Mouse (Mus musculus): ENCODE measurements around the gene Pmm2.

Gene Pmm2

GRCm38 (mm10) chr16:8637217-8638051 lies at the start of gene Pmm2, which contains the start of gene Tmem186:
TSS of gene Pmm2 (plus strand) at chr16:8637674.
TSS of gene Tmem186 (minus strand) at chr16:8637712.
- DNase-seq = peak; percentile 91

- DNase-seq = no peak
Measured at GRCm38 (mm10) chr16:8595411-8595810, 42.1 kb upstream of the Pmm2 start.

DNA sequence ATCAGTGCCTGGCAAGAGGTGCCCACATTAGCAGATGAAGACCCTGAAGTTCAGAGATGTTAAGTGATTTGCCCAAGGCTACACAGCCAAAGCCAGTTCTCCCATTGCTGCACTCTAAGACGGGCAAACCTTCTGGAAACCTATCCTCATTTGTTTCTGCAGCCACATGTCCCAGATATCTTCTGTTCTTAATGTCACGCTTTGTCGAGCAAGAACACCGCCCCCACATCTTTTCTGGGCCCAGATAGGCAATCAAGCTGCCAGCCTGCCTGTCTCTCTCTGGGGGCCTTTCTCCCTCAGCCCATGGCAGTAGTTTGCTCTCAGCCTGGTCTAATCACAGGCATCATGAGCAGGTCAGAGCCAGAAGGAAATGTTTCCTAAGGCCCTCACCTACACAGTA lies 41.1 kb upstream of the Pmm2 start:
- no peak for DNase-seq

GRCm38 (mm10) chr16:8597516-8597915 lies 40.0 kb upstream of the Pmm2 start:
- no peak for DNase-seq

DNA sequence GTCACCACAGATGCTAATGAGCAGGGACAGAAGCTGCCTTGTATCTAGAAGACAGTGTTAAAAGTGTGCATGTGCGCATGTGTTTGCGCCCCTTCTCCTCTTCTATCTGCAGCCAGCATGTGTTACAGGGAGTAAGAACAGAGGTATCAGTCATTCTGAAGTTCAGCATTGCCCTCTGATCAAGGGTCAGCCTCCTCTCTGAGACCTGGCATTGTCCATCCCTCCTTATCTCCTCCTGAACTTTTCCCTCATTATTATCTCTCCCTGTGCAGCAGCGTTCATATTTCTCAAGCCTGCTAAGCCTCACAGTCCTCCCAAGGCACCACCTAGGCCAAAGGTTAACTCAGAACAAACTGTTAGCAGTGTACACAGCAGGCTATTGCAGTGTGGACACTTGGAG lies 33.7 kb upstream of the Pmm2 start:
- no peak for DNase-seq

DNA sequence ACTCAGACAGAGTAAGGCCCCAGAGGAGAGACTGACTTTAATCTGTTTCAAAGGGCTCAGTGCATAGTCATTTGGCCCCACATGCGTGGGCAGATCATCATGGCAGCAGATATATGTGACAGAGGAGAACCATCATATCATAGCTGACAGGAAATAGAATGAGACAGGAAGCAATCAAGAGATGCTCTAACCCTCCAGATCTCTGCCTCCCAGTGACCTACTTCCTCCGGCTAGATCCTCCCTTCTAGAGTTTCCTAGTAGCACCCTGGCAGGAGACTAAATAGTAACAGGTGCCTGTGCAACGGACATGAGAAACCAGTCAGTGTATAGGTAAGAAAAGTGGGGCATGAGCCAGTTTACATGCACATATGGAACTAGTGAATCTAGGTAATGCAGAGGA lies 27.1 kb upstream of the Pmm2 start:
- no peak for DNase-seq

GRCm38 (mm10) chr16:8612214-8613005 lies 25.1 kb upstream of the Pmm2 start:
- no peak for DNase-seq

DNA sequence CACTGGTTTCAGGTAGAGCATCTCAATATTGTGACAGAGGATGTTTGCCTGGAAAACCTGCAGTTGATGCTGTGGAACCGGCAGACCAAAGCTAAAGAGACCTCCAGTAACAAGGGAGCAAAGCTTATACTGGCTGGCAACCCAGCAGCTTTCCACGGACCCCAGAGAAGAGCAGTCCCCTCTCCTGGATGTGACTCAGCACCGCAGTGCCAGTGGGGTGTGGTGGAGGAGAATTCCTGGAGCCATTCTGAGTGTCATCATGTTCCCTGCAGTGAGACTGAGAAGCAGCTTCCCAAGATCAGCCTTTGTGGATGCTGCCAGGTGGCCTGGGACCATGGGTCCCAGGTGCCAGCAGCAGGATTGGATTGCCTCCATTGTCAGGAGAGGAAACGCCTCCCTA lies 24.4 kb upstream of the Pmm2 start:
- DNase-seq = no peak

- DNase-seq = no peak
Measured at GRCm38 (mm10) chr16:8613447-8613846, 24.0 kb upstream of the Pmm2 start.

DNA sequence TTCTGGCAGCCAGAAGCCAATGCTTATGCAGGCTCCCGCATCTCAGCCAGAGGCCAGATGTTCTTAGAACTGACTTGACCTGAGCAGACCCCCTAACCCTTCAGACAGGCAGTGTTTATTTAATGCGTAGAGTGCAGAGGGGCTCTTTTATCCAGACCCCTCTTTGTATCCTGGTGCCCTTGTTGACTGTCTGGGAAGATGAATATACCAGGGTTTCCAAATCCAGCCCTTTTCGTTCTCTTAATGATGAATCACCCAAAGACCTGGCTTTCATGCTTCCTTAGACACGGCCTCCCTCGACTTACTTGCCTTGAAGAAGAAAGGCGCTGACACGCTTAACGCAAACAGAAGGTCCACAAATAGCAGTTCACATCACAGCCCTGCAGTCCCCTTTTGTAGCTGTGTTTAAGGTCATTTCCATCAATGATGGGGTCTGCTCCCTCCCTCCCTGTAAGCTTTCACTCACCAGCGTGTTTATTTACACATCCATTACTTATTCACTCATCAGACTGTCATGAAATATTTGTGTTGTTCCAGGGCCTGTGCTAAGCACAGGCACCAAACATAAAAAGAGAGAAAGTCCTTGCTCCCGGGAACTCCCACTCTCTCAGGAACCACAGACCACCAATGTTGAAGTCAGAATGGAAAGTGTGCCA lies 17.7 kb upstream of the Pmm2 start:
- DNase-seq = no peak

DNA sequence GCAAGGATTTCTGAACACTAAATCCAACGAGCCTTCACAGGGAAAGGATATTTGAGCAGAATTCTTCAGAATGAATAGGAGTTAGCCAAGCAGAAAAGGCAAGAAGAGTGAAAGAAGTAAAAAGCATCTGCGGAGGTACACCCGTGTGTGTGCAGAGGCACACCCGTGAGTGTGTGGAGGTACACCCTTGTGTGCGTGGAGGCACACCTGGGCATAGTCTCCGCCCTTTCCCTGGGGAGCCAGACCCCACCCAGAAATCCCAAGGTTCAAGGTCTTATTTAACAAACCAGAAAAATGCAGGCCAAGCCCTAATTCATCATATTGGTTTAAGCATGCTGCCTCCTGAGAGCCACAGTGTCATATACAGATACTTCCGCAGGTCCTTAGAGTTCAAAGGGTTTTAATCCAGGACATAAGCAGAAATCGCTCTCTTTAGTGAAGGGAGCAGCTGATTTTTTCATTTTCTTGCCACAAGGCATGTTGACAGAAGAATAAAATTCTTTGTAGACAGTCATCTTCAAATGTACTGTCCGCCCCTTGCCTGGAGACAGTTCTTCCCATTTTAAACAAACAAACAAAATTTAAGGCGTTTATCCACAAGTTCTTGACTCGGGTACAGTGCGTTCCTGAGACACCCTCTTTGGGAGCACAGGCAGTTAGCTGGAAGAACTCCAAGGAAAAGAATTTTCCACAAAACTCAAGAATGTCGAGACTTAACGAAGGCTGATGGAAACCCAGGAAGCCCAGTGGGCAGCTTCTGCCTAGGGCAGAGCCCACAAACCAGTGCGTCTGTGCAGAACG lies 17.0 kb upstream of the Pmm2 start:
- DNase-seq = peak; percentile 17

DNA sequence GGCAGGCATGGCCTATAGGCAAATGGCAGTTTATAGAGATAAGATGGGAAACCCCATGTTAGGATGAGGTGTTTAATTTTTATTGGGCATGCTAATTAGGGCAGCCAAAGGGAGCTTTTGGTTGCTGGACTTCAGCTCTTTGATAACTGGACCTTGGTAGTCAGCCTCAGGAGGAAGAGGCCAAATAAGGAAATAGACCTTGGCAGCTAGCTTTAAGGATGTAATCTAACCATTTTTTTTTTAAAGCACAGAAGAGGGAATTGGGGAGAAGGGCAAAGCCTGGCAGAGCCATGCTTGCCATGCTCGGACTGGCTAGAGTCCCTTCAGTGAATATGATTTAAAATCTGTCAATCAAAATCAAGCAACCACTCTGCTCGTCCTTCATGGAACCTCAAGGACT lies 7.1 kb upstream of the Pmm2 start:
- DNase-seq = no peak

DNA sequence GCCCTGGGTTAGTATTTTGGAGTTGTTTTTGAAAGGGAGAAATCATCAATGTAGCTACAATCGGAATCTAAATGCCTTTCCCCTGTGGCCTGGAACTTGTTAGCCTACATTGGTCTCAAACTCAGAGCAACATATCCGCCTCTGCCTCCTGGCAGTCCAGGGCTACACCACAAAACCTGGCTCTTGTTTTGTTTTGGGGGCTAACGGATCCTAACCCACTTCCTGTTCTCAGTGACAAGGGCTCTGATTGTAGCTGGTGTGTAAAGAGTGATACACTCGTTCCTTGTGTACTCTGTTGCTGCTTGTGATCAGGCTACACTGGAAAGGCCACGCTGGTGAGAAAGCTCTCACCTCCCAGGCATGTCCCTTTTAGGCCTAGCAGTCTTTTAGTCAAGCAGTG lies 6.0 kb upstream of the Pmm2 start:
- DNase-seq = no peak

GRCm38 (mm10) chr16:8636867-8637216 lies 632 bp upstream of the Pmm2 start:
- DNase-seq = no peak

DNA sequence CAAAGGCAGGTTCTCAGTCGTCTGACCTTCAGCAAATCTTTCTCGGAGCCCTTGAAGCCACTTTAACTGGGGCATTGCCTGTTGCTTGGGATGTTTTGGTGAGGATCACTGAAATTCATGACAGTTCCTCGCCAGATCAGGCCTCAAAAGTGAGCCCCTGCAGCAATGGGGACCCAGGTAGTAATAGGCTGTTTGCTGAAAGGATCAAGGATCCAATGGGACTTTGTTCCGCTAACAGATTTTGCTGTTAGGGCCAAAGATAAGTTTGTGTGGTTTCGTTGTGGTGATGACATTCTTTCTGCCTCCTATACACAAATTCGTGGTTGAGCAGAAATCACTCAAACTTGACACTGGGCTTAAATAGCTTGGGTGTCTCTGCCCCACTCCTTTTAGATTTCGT lies 657 bp downstream of the Pmm2 start:
- no peak for DNase-seq

GRCm38 (mm10) chr16:8639466-8640191 lies 2.2 kb downstream of the Pmm2 start:
- DNase-seq = peak; percentile 11

GRCm38 (mm10) chr16:8643855-8644254 lies 6.4 kb downstream of the Pmm2 start:
- peak; percentile 78 for DNase-seq

DNA sequence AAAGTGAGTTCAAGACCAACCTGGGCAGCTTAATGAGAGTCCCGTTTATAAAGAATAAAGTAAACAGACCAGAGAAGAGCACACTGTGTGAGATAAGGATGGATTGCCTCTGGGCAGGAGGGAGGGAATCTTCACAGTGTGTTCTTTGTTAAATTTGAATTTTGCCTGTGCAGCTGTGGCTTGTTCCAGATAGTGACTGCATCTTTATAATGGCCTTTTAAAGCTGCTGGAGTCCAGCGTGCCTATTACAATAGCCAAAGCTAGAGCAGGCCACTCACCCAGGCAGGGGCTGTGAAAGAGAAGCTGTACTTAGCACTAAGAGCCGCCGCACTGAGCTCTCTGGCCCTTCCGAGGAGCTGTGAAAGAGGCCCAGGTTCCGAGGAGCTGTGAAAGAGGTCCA lies 8.1 kb downstream of the Pmm2 start:
- no peak for DNase-seq

DNA sequence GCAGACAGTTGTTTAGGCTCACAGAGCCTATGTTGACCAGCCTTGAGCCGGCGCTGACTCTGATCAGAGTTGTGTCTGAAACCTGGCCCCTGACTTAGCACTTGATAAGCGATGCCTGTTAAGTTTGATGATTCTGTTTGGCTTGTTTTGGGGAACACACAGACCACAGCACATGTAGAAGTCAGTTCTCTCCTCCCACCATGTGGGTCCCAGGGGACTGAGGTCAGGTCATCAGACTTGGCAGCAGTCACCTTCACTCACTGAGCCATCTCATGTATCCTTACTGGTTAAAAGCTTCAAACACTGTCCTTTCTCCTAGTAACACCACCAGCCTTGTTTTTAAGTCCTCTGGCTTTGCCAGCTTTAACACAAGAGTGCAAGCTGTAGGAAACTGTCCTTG lies 12.5 kb downstream of the Pmm2 start:
- no peak for DNase-seq

- no peak for DNase-seq
Measured at GRCm38 (mm10) chr16:8655108-8655507, 17.6 kb downstream of the Pmm2 start.

GRCm38 (mm10) chr16:8655599-8655998 lies 18.1 kb downstream of the Pmm2 start:
- peak; percentile 51 for DNase-seq

DNA sequence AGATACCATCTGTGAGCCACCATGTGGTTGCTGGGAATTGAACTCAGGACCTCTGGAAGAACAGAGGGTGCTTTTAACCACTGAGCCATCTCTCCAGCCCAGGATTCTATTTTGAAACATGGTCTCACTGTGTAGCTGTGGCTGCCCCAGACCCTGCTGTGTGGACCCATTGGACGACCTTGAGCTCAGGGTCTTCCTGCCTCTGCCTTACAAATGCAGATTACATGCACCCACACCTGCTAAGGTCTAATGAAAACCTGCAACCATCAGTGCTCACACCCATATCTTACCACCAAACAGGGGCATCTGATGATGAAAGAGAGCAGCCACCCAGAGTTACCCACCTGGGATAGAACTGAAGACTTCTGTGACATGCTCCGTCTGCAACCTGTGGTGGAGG lies 18.8 kb downstream of the Pmm2 start:
- no peak for DNase-seq

All from lung, postnatal 36 days (tissue).